In genomic region chr15:10632581-10632980, GRCm38 (mm10) we compare ENCODE assay signal across 21 mouse cellular contexts.
DNase-seq lines count a peak whose midpoint lies in the region; ATAC-seq and TF ChIP-seq lines count a peak whose summit lies in the region.
"Had no signal": no experiment of that assay in that cellular context is flagged by ENCODE, and none has a peak within 500 bp of the region (broad histone marks: within the 10 kb centered on the region; RNA-seq: fewer than 3 reads in every experiment).

No protein-coding gene starts in this region.

- 85% methylated on average over 9 of the region's 9 CpGs for WGBS in heart, embryonic 11.5 days (ENCODE audit: insufficient replicate concordance)
- 30% methylated on average over 9 of the region's 9 CpGs for WGBS in liver, adult 2 months
- WGBS in embryonic facial prominence, embryonic 10.5 days: 81% methylated on average over 9 of the region's 9 CpGs
- 61% methylated on average over 9 of the region's 9 CpGs for whole genome bisulfite sequencing in limb, embryonic 11.5 days
- 59% methylated on average over 9 of the region's 9 CpGs for WGBS in intestine, embryonic 16.5 days

- H3K79me2 ChIP-seq in liver, adult 2 months (ENCODE audit: control insufficient read depth, insufficient read depth, low read length): peaks cover 10% of the 10 kb centered on the region; the same call in 1 of the 2 replicates

- intact Hi-C loops in gastrocnemius, postnatal 14 days (cut with DNase I; ENCODE audit: low total_unique reads): no loop called here

- peaks cover 3% of the 10 kb centered on the region for H3K36me3 ChIP-seq in heart, embryonic 11.5 days (ENCODE audit: control insufficient read depth, insufficient read depth, low read length)
- no peaks in the 10 kb centered on the region for H3K36me3 ChIP-seq in liver, adult 2 months (ENCODE audit: control insufficient read depth, insufficient read depth, low read length)
- H3K36me3 ChIP-seq in embryonic facial prominence, embryonic 10.5 days (replicated peaks): peaks cover 40% of the 10 kb centered on the region
- 0 out of 2 replicates have a peak, but pooled peaks cover 4% of the 10 kb centered on the region for H3K36me3 ChIP-seq in limb, embryonic 11.5 days (ENCODE audit: control insufficient read depth, insufficient read depth, low read length)
- H3K36me3 ChIP-seq in intestine, embryonic 16.5 days (ENCODE audit: control insufficient read depth, insufficient read depth, low read length): no peaks in the 10 kb centered on the region

- no peak for ATAC-seq in heart, embryonic 11.5 days (replicated peaks; ENCODE audit: insufficient number of reproducible peaks, low FRiP score, low TSS enrichment)
- ATAC-seq in limb, embryonic 11.5 days (ENCODE audit: insufficient number of reproducible peaks, low FRiP score, low TSS enrichment, low read depth): no peak
- no peak for ATAC-seq in intestine, embryonic 16.5 days
- ATAC-seq: activated CD4-positive, CD25-positive, alpha-beta regulatory T cell, adult 4 months; forebrain, embryonic 16.5 days; hindbrain, embryonic 16.5 days; Patski had no signal

- no peak overlapping the region for H3K9ac ChIP-seq in heart, embryonic 11.5 days (ENCODE audit: low read depth, low read length)
- H3K9ac ChIP-seq in liver, adult 2 months (ENCODE audit: low read depth, low read length): no peak overlapping the region
- H3K9ac ChIP-seq in limb, embryonic 11.5 days (ENCODE audit: low read length): no peak overlapping the region
- no peak overlapping the region for H3K9ac ChIP-seq in intestine, embryonic 16.5 days (ENCODE audit: low read depth, low read length)
- H3K9ac ChIP-seq: forebrain, embryonic 12.5 days; heart, embryonic 13.5 days; hindbrain, embryonic 12.5 days had no signal

- H3K27ac ChIP-seq in heart, embryonic 11.5 days (ENCODE audit: low read depth, low read length): no peak overlapping the region
- H3K27ac ChIP-seq in liver, adult 2 months (replicated peaks; ENCODE audit: insufficient read depth, low read depth, low read length): peak overlapping the region; percentile 66
- H3K27ac ChIP-seq in embryonic facial prominence, embryonic 10.5 days (replicated peaks): peak overlapping the region; percentile 90; the same call in 1 of the 2 replicates
- peak overlapping the region; percentile 64; the same call in 1 of the 2 replicates for H3K27ac ChIP-seq in limb, embryonic 11.5 days (replicated peaks; ENCODE audit: low read depth, low read length)
- H3K27ac ChIP-seq in intestine, embryonic 16.5 days (ENCODE audit: low read length): no peak overlapping the region
- H3K27ac ChIP-seq: forebrain, embryonic 12.5 days; heart, embryonic 13.5 days; hindbrain, embryonic 12.5 days had no signal

- no peaks in the 10 kb centered on the region for H3K9me3 ChIP-seq in heart, embryonic 11.5 days (replicated peaks; ENCODE audit: control insufficient read depth, low read length)
- no peaks in the 10 kb centered on the region for H3K9me3 ChIP-seq in embryonic facial prominence, embryonic 10.5 days
- H3K9me3 ChIP-seq in limb, embryonic 11.5 days (ENCODE audit: control insufficient read depth, low read length): no peaks in the 10 kb centered on the region
- H3K9me3 ChIP-seq in intestine, embryonic 16.5 days (ENCODE audit: control insufficient read depth, low read length): no peaks in the 10 kb centered on the region
- H3K9me3 ChIP-seq: forebrain, embryonic 12.5 days; heart, embryonic 13.5 days; hindbrain, embryonic 12.5 days had no signal

- TF ChIP-seq POLR2A in liver, adult 2 months (IDR thresholded peaks at IDR 0.05; ENCODE audit: extremely low read depth, insufficient read depth, low read length): no peak

- peak; percentile 53 for DNase-seq in heart, adult 11 months
- DNase-seq in liver, adult 2 months (ENCODE audit: extremely low read depth, low read depth, low spot score): peak; percentile 90
- no peak for DNase-seq in liver
- DNase-seq in embryonic facial prominence, embryonic 10.5 days (ENCODE audit: low spot score): no peak
- no peak for DNase-seq in limb, embryonic 11.5 days (ENCODE audit: low spot score)
- no peak for DNase-seq in gastrocnemius, postnatal 14 days
- DNase-seq: adrenal gland, adult 2 months; adrenal gland, postnatal 25 days; cerebellum, adult 2 months; cerebellum, postnatal 10 days; gastrocnemius, postnatal 10 days; heart, postnatal 36 days had no signal

- H3K4me2 ChIP-seq in heart, embryonic 11.5 days: no peak overlapping the region
- no peak overlapping the region for H3K4me2 ChIP-seq in limb, embryonic 11.5 days (ENCODE audit: low read depth, severe bottlenecking)
- H3K4me2 ChIP-seq in intestine, embryonic 16.5 days (ENCODE audit: low read depth, low read length): no peak overlapping the region
- H3K4me2 ChIP-seq: forebrain, embryonic 12.5 days; heart, embryonic 13.5 days; hindbrain, embryonic 12.5 days had no signal

- no peaks in the 10 kb centered on the region for H3K27me3 ChIP-seq in heart, embryonic 11.5 days (ENCODE audit: control insufficient read depth, insufficient read depth, low read length)
- no peaks in the 10 kb centered on the region for H3K27me3 ChIP-seq in liver, adult 2 months (ENCODE audit: control insufficient read depth, insufficient read depth, low read length)
- H3K27me3 ChIP-seq in embryonic facial prominence, embryonic 10.5 days (replicated peaks; ENCODE audit: low read depth, poor library complexity, severe bottlenecking): no peaks in the 10 kb centered on the region
- H3K27me3 ChIP-seq in limb, embryonic 11.5 days (ENCODE audit: control insufficient read depth, insufficient read depth, low read length): no peaks in the 10 kb centered on the region
- H3K27me3 ChIP-seq in intestine, embryonic 16.5 days (replicated peaks; ENCODE audit: control insufficient read depth, insufficient read depth, low read length): no peaks in the 10 kb centered on the region
- H3K27me3 ChIP-seq: forebrain, embryonic 12.5 days; heart, embryonic 13.5 days; hindbrain, embryonic 12.5 days; Patski had no signal

- peaks cover 8% of the 10 kb centered on the region; the same call in 1 of the 2 replicates for H3K4me1 ChIP-seq in heart, embryonic 11.5 days (ENCODE audit: control insufficient read depth, insufficient read depth, low read length)
- peaks cover 27% of the 10 kb centered on the region for H3K4me1 ChIP-seq in liver, adult 2 months (ENCODE audit: control insufficient read depth, insufficient read depth, low read length)
- H3K4me1 ChIP-seq in embryonic facial prominence, embryonic 10.5 days: peaks cover 80% of the 10 kb centered on the region
- H3K4me1 ChIP-seq in limb, embryonic 11.5 days (ENCODE audit: control insufficient read depth, insufficient read depth, low read length): peaks cover 38% of the 10 kb centered on the region
- H3K4me1 ChIP-seq in intestine, embryonic 16.5 days (ENCODE audit: control insufficient read depth, insufficient read depth, low read length): peaks cover 11% of the 10 kb centered on the region

- no peak overlapping the region for H3K4me3 ChIP-seq in heart, embryonic 11.5 days (ENCODE audit: low read depth, low read length)
- no peak overlapping the region for H3K4me3 ChIP-seq in liver, adult 2 months (ENCODE audit: insufficient read depth, low read depth, low read length)
- no peak overlapping the region for H3K4me3 ChIP-seq in embryonic facial prominence, embryonic 10.5 days
- H3K4me3 ChIP-seq in limb, embryonic 11.5 days (ENCODE audit: low read depth, low read length): no peak overlapping the region
- no peak overlapping the region for H3K4me3 ChIP-seq in intestine, embryonic 16.5 days (ENCODE audit: low read length)
- H3K4me3 ChIP-seq: forebrain, embryonic 12.5 days; heart, embryonic 13.5 days; hindbrain, embryonic 12.5 days had no signal

- no peak for TF ChIP-seq CTCF in liver, adult 2 months (IDR thresholded peaks at IDR 0.05; ENCODE audit: low read depth, low read length)

Comparison
In these comparisons a context has a peak if more than half of its experiments do, and no peak if none do; other contexts are left out.
1. DNase-seq: peak in heart, adult 11 months (single experiment) and liver, adult 2 months (single experiment); none in liver (single experiment), embryonic facial prominence, embryonic 10.5 days (single experiment), limb, embryonic 11.5 days (single experiment) and gastrocnemius, postnatal 14 days (single experiment).
2. H3K27ac ChIP-seq: peak in liver, adult 2 months (single experiment), embryonic facial prominence, embryonic 10.5 days (single experiment) and limb, embryonic 11.5 days (single experiment); none in heart, embryonic 11.5 days (single experiment) and intestine, embryonic 16.5 days (single experiment).